Mouse (Mus musculus) T-helper 1 cell (primary cell): ENCODE results near the gene Mmachc.

Experiments
- in situ Hi-C: fragments of 300-600 bp; cut with MboI, MseI; formaldehyde crosslinking; loops from one replicate; pipeline ENCODE4 v1.15.1; 2025; ENCODE audit warnings: high pct_unique_total_duplicates

Gene Mmachc

GRCm38 (mm10) chr4:116708201-116708764 is at the start of gene Mmachc, which contains the start of gene Ccdc163:
TSS of gene Mmachc (minus strand) at chr4:116708406.
TSS of gene Ccdc163 (plus strand) at chr4:116708509.
- in situ Hi-C loops = loop anchor here (5.0 to 10.0 kb wide), 2 partner anchors 51 to 287 kb away; partner anchors contain the start of genes Hectd3 and Urod

GRCm38 (mm10) chr4:116749750-116750149 is 41.5 kb upstream of the Mmachc start:
- in situ Hi-C loops = loop anchor here (5.0 to 10.0 kb wide), 2 partner anchors 48 to 785 kb away; no protein-coding TSS in a partner anchor

GRCm38 (mm10) chr4:116738972-116739751 is 31.0 kb upstream of the Mmachc start:
- in situ Hi-C loops = no loop called here

GRCm38 (mm10) chr4:116734996-116735395 is 26.8 kb upstream of the Mmachc start:
- in situ Hi-C loops = no loop called here

GRCm38 (mm10) chr4:116732355-116732754 is 24.1 kb upstream of the Mmachc start:
- in situ Hi-C loops = no loop called here

- in situ Hi-C loops = no loop called here
These were observed 22.9 kb upstream of the Mmachc start for GRCm38 (mm10) chr4:116731077-116731476.

- in situ Hi-C loops = no loop called here
These were observed 21.3 kb upstream of the Mmachc start for GRCm38 (mm10) chr4:116729532-116729931.

- in situ Hi-C loops = no loop called here
These were observed 19.2 kb upstream of the Mmachc start for GRCm38 (mm10) chr4:116727401-116727800.

GRCm38 (mm10) chr4:116725444-116725843 is 17.2 kb upstream of the Mmachc start:
- in situ Hi-C loops = no loop called here

GRCm38 (mm10) chr4:116722230-116722629 is 14.0 kb upstream of the Mmachc start:
- in situ Hi-C loops = no loop called here

- in situ Hi-C loops = no loop called here
These were observed 13.0 kb upstream of the Mmachc start for GRCm38 (mm10) chr4:116721098-116721628.

- in situ Hi-C loops = no loop called here
These were observed 12.3 kb upstream of the Mmachc start, which contains the start of gene Tesk2 for GRCm38 (mm10) chr4:116720343-116721097. TSS of gene Tesk2 (plus strand) at chr4:116720948.

GRCm38 (mm10) chr4:116719396-116719795 is 11.2 kb upstream of the Mmachc start:
- in situ Hi-C loops = loop anchor here (5.0 kb wide), 1 partner anchor 68 kb away; no protein-coding TSS in a partner anchor

GRCm38 (mm10) chr4:116712536-116712935 is 4.3 kb upstream of the Mmachc start:
- in situ Hi-C loops = no loop called here

- in situ Hi-C loops = no loop called here
These were observed 1.9 kb upstream of the Mmachc start for GRCm38 (mm10) chr4:116710154-116710553.

- in situ Hi-C loops = loop anchor here (5.0 to 10.0 kb wide), 2 partner anchors 52 to 286 kb away; partner anchors contain the start of genes Hectd3 and Urod
These were observed 685 bp upstream of the Mmachc start for GRCm38 (mm10) chr4:116708791-116709390.

- in situ Hi-C loops = loop anchor here (5.0 to 10.0 kb wide), 2 partner anchors 50 to 287 kb away; partner anchors contain the start of genes Hectd3 and Urod
These were observed 540 bp downstream of the Mmachc start for GRCm38 (mm10) chr4:116707666-116708065.

GRCm38 (mm10) chr4:116703804-116704203 is 4.4 kb downstream of the Mmachc start:
- in situ Hi-C loops = loop anchor here (10.0 kb wide), 1 partner anchor 291 kb away; the partner anchor contains the start of genes Hectd3 and Urod

GRCm38 (mm10) chr4:116700964-116701363 is 7.2 kb downstream of the Mmachc start:
- in situ Hi-C loops = loop anchor here (10.0 kb wide), 1 partner anchor 294 kb away; the partner anchor contains the start of genes Hectd3 and Urod

- in situ Hi-C loops = loop anchor here (5.0 kb wide), 1 partner anchor 102 kb away; the partner anchor contains the start of gene Ccdc17
These were observed 9.4 kb downstream of the Mmachc start for GRCm38 (mm10) chr4:116698693-116699342.
